Mouse (Mus musculus) lung, postnatal 25 days (tissue): ENCODE data around the gene Nim1k.
"Not testable (repeated sequence)": the region's sequence is repeated elsewhere in the genome, so short reads cannot be mapped to it uniquely, and the experiment has no call there.

ENCODE experiments used
- DNase-seq: peaks from one replicate; pipeline ENCODE4 v3.0.0; 2022; ENCODE audit warnings: low spot score

Gene Nim1k

GRCm38 (mm10) chr13:119689709-119690038, 66.0 kb downstream of the Nim1k start:
- DNase-seq = no peak

GRCm38 (mm10) chr13:119684416-119685177, 71.1 kb downstream of the Nim1k start:
- peak; percentile 32 for DNase-seq

- no peak for DNase-seq
Measured at GRCm38 (mm10) chr13:119681161-119681560, 74.5 kb downstream of the Nim1k start.

- DNase-seq = no peak
Measured at GRCm38 (mm10) chr13:119679721-119680120, 76.0 kb downstream of the Nim1k start.

- no peak for DNase-seq
Measured at GRCm38 (mm10) chr13:119678794-119679193, 76.9 kb downstream of the Nim1k start.

GRCm38 (mm10) chr13:119661420-119661819, 94.3 kb downstream of the Nim1k start:
- not testable (repeated sequence) for DNase-seq
